Mouse (Mus musculus): ENCODE measurements around the gene Ret. TPM values are rescaled to one million over a fixed set of nuclear protein-coding genes. Genes with fewer than 3 reads are reported as not detected.

The Ret gene
- 10.1 and 11.1 TPM in 2 replicates for polyA plus RNA-seq (2015; fragmentation: Nextera tagmentation; extraction: Ambion mirVana)

- H3K36me3 ChIP-seq (ENCODE audit: insufficient read depth, low read length): no peaks in the 10 kb centered on the region
- H3K27ac ChIP-seq: no peak within 1 kb of the TSS
- peak; percentile 24 for DNase-seq (ENCODE audit: low spot score)
- TF ChIP-seq CTCF (IDR thresholded peaks at IDR 0.05; ENCODE audit: low read depth): no peak
- ATAC-seq (replicated peaks; ENCODE audit: low FRiP score, low read depth): no peak
- 0 out of 2 replicates have a peak, but pooled peaks cover 13% of the 10 kb centered on the region for H3K4me1 ChIP-seq (replicated peaks; ENCODE audit: insufficient read depth, low read length)
- peak within 1 kb of the TSS; percentile 100 for H3K4me2 ChIP-seq (ENCODE audit: low read length)
- no peaks in the 10 kb centered on the region for H3K9me3 ChIP-seq (replicated peaks; ENCODE audit: low read length)
- WGBS: 0% methylated on average over 26 of the region's 26 CpGs
- H3K4me3 ChIP-seq (replicated peaks; ENCODE audit: low read depth, low read length): peak within 1 kb of the TSS; percentile 59
- peak within 1 kb of the TSS; percentile 35 for H3K9ac ChIP-seq (ENCODE audit: low read depth, low read length)
- H3K27me3 ChIP-seq (ENCODE audit: insufficient read depth, low read length): peaks cover 24% of the 10 kb centered on the region
Measured at GRCm38 (mm10) chr6:118197440-118197975, at the start of gene Ret. Gene Ret (minus strand): TSS chr6:118197718.

GRCm38 (mm10) chr6:118247161-118247560, 49.6 kb upstream of the Ret start:
- no peaks in the 10 kb centered on the region for H3K27me3 ChIP-seq (ENCODE audit: insufficient read depth, low read length)
- no peak overlapping the region for H3K27ac ChIP-seq
- WGBS: 83% methylated on average over 6 of the region's 6 CpGs
- no peak overlapping the region for H3K9ac ChIP-seq (ENCODE audit: low read depth, low read length)
- no peak overlapping the region for H3K4me2 ChIP-seq (ENCODE audit: low read length)
- H3K36me3 ChIP-seq (ENCODE audit: insufficient read depth, low read length): no peaks in the 10 kb centered on the region
- DNase-seq (ENCODE audit: low spot score): no peak
- H3K9me3 ChIP-seq (replicated peaks; ENCODE audit: low read length): no peaks in the 10 kb centered on the region
- no peak for ATAC-seq (replicated peaks; ENCODE audit: low FRiP score, low read depth)
- no peak for TF ChIP-seq CTCF (IDR thresholded peaks at IDR 0.05; ENCODE audit: low read depth)
- no peaks in the 10 kb centered on the region for H3K4me1 ChIP-seq (replicated peaks; ENCODE audit: insufficient read depth, low read length)
- no peak overlapping the region for H3K4me3 ChIP-seq (replicated peaks; ENCODE audit: low read depth, low read length)

GRCm38 (mm10) chr6:118244106-118244505, 46.6 kb upstream of the Ret start:
- no peaks in the 10 kb centered on the region for H3K27me3 ChIP-seq (ENCODE audit: insufficient read depth, low read length)
- ATAC-seq (replicated peaks; ENCODE audit: low FRiP score, low read depth): no peak
- H3K4me3 ChIP-seq (replicated peaks; ENCODE audit: low read depth, low read length): no peak overlapping the region
- DNase-seq (ENCODE audit: low spot score): no peak
- no peak overlapping the region for H3K9ac ChIP-seq (ENCODE audit: low read depth, low read length)
- no peaks in the 10 kb centered on the region for H3K36me3 ChIP-seq (ENCODE audit: insufficient read depth, low read length)
- 80% methylated on average over 7 of the region's 7 CpGs for WGBS
- H3K9me3 ChIP-seq (replicated peaks; ENCODE audit: low read length): no peaks in the 10 kb centered on the region
- H3K4me1 ChIP-seq (replicated peaks; ENCODE audit: insufficient read depth, low read length): no peaks in the 10 kb centered on the region
- H3K27ac ChIP-seq: no peak overlapping the region
- H3K4me2 ChIP-seq (ENCODE audit: low read length): no peak overlapping the region
- TF ChIP-seq CTCF (IDR thresholded peaks at IDR 0.05; ENCODE audit: low read depth): no peak

GRCm38 (mm10) chr6:118242941-118243340, 45.4 kb upstream of the Ret start:
- Histone ChIP-seq H3K4me1 (replicated peaks; ENCODE audit: insufficient read depth, low read length) (no peaks in the 10 kb centered on the region), H3K36me3 (ENCODE audit: insufficient read depth, low read length) (no peaks in the 10 kb centered on the region), H3K27ac (no peak overlapping the region), H3K9ac (ENCODE audit: low read depth, low read length) (no peak overlapping the region), H3K9me3 (replicated peaks; ENCODE audit: low read length) (no peaks in the 10 kb centered on the region), H3K27me3 (ENCODE audit: insufficient read depth, low read length) (no peaks in the 10 kb centered on the region), H3K4me2 (ENCODE audit: low read length) (no peak overlapping the region), H3K4me3 (replicated peaks; ENCODE audit: low read depth, low read length) (no peak overlapping the region)
- DNase-seq (ENCODE audit: low spot score): no peak
- 88% methylated on average over 5 of the region's 5 CpGs for WGBS
- no peak for ATAC-seq (replicated peaks; ENCODE audit: low FRiP score, low read depth)
- no peak for TF ChIP-seq CTCF (IDR thresholded peaks at IDR 0.05; ENCODE audit: low read depth)

GRCm38 (mm10) chr6:118226072-118226471, 28.6 kb upstream of the Ret start:
- Histone ChIP-seq H3K9ac (ENCODE audit: low read depth, low read length) (no peak overlapping the region), H3K36me3 (ENCODE audit: insufficient read depth, low read length) (no peaks in the 10 kb centered on the region), H3K4me2 (ENCODE audit: low read length) (no peak overlapping the region), H3K4me1 (replicated peaks; ENCODE audit: insufficient read depth, low read length) (no peaks in the 10 kb centered on the region), H3K27me3 (ENCODE audit: insufficient read depth, low read length) (no peaks in the 10 kb centered on the region), H3K9me3 (replicated peaks; ENCODE audit: low read length) (no peaks in the 10 kb centered on the region), H3K27ac (no peak overlapping the region), H3K4me3 (replicated peaks; ENCODE audit: low read depth, low read length) (no peak overlapping the region)
- DNase-seq (ENCODE audit: low spot score) (no peak), ATAC-seq (replicated peaks; ENCODE audit: low FRiP score, low read depth) (no peak)
- WGBS: 43% methylated on average over 3 of the region's 3 CpGs
- no peak for TF ChIP-seq CTCF (IDR thresholded peaks at IDR 0.05; ENCODE audit: low read depth)

- ATAC-seq (replicated peaks; ENCODE audit: low FRiP score, low read depth) (no peak), DNase-seq (ENCODE audit: low spot score) (no peak)
- H3K4me1 ChIP-seq (replicated peaks; ENCODE audit: insufficient read depth, low read length): no peaks in the 10 kb centered on the region
- WGBS: 80% methylated on average over 2 of the region's 2 CpGs
- no peaks in the 10 kb centered on the region for H3K36me3 ChIP-seq (ENCODE audit: insufficient read depth, low read length)
- no peak overlapping the region for H3K4me3 ChIP-seq (replicated peaks; ENCODE audit: low read depth, low read length)
- TF ChIP-seq CTCF (IDR thresholded peaks at IDR 0.05; ENCODE audit: low read depth): no peak
- H3K27ac ChIP-seq: no peak overlapping the region
- no peaks in the 10 kb centered on the region for H3K9me3 ChIP-seq (replicated peaks; ENCODE audit: low read length)
- H3K4me2 ChIP-seq (ENCODE audit: low read length): no peak overlapping the region
- H3K27me3 ChIP-seq (ENCODE audit: insufficient read depth, low read length): no peaks in the 10 kb centered on the region
- no peak overlapping the region for H3K9ac ChIP-seq (ENCODE audit: low read depth, low read length)
Measured at GRCm38 (mm10) chr6:118222471-118222870, 25.0 kb upstream of the Ret start.

- Histone ChIP-seq H3K9ac (ENCODE audit: low read depth, low read length) (no peak overlapping the region), H3K4me2 (ENCODE audit: low read length) (no peak overlapping the region), H3K36me3 (ENCODE audit: insufficient read depth, low read length) (no peaks in the 10 kb centered on the region), H3K4me1 (replicated peaks; ENCODE audit: insufficient read depth, low read length) (no peaks in the 10 kb centered on the region), H3K4me3 (replicated peaks; ENCODE audit: low read depth, low read length) (no peak overlapping the region), H3K27me3 (ENCODE audit: insufficient read depth, low read length) (no peaks in the 10 kb centered on the region), H3K9me3 (replicated peaks; ENCODE audit: low read length) (no peaks in the 10 kb centered on the region), H3K27ac (no peak overlapping the region)
- WGBS: 90% methylated on average over 9 of the region's 9 CpGs
- DNase-seq (ENCODE audit: low spot score): no peak
- no peak for TF ChIP-seq CTCF (IDR thresholded peaks at IDR 0.05; ENCODE audit: low read depth)
- no peak for ATAC-seq (replicated peaks; ENCODE audit: low FRiP score, low read depth)
Measured at GRCm38 (mm10) chr6:118215676-118216075, 18.2 kb upstream of the Ret start.

All from kidney, postnatal 0 days (tissue).